Mouse (Mus musculus) heart, embryonic 14.5 days (tissue): ENCODE data around the gene Gabbr1. TPM values are rescaled to one million over a fixed set of nuclear protein-coding genes. Genes with fewer than 3 reads are reported as not detected.

Source experiments
- ATAC-seq: fragments of 200-750 bp; cut with Nextera tagmentation; 2 replicates; pipeline ENCODE4 v1.8.0; 2017; ENCODE audit warnings: low read depth, moderate TSS enrichment; ENCODE audit not compliant: insufficient number of reproducible peaks, insufficient read depth, low FRiP score
- H3K27ac ChIP-seq, 2 experiments: fragments of 200-500 bp in 1 of 2; fragments of 300-500 bp in 1 of 2; sonication (generic) in 1 of 2; replicated peaks in 1 of 2; 2 replicates each; pipeline ENCODE4 v1.5.1; 2012 to 2014; ENCODE audit warnings: low read depth in 2 of 2, low read length in 2 of 2, control low read depth in 1 of 2, mild to moderate bottlenecking in 1 of 2, mixed read lengths in 1 of 2; ENCODE audit not compliant: control insufficient read depth in 1 of 2, insufficient read depth in 1 of 2
- H3K27me3 ChIP-seq: fragments of 300-500 bp; sonication (generic); 2 replicates; pipeline ENCODE4 v1.6.1; 2014; ENCODE audit warnings: mild to moderate bottlenecking, low read length, control low read depth; ENCODE audit not compliant: control insufficient read depth, insufficient read depth
- H3K36me3 ChIP-seq: fragments of 300-500 bp; sonication (generic); 2 replicates; pipeline ENCODE4 v1.6.1; 2014; ENCODE audit warnings: mild to moderate bottlenecking, control low read depth, low read length, mixed read lengths; ENCODE audit not compliant: control insufficient read depth, insufficient read depth
- H3K4me1 ChIP-seq, 2 experiments: fragments of 200-500 bp in 1 of 2; fragments of 300-500 bp in 1 of 2; sonication (generic) in 1 of 2; 2 replicates each; pipeline ENCODE4 v1.6.1; 2012 to 2014; ENCODE audit warnings: low read length in 2 of 2, control low read depth in 1 of 2, mixed read lengths in 1 of 2; ENCODE audit not compliant: control insufficient read depth in 2 of 2, insufficient read depth in 2 of 2
- H3K4me2 ChIP-seq: fragments of 300-500 bp; sonication (generic); 2 replicates; pipeline ENCODE4 v1.6.1; 2014; ENCODE audit warnings: mild to moderate bottlenecking, low read length
- H3K4me3 ChIP-seq, 2 experiments: fragments of 200-500 bp in 1 of 2; fragments of 300-500 bp in 1 of 2; sonication (generic) in 1 of 2; 2 replicates each; pipeline ENCODE4 v1.5.1; 2012 to 2014; ENCODE audit warnings: low read length in 2 of 2, mild to moderate bottlenecking in 2 of 2, control low read depth in 1 of 2, low read depth in 1 of 2, moderate library complexity in 1 of 2; ENCODE audit not compliant: control insufficient read depth in 1 of 2, insufficient read depth in 1 of 2
- H3K9ac ChIP-seq: fragments of 300-500 bp; sonication (generic); 2 replicates; pipeline ENCODE4 v1.6.1; 2014; ENCODE audit warnings: mild to moderate bottlenecking, low read length
- H3K9me3 ChIP-seq: fragments of 300-500 bp; sonication (generic); 2 replicates; pipeline ENCODE4 v1.6.1; 2016; ENCODE audit warnings: low read length, control low read depth; ENCODE audit not compliant: control insufficient read depth
- WGBS: fragments of 180-500 bp; shearing (Covaris S2); extraction: QIAGEN DNeasy Blood & Tissue Kit; methylation state at CpG from one replicate; pipeline ENCODE4 v1.1.7; 2014; 5-methylcytosine and 5-hydroxymethylcytosine counted together
- polyA plus RNA-seq: library from polyadenylated mRNA; unstranded; fragments of >200 nt; fragmentation: Nextera tagmentation; extraction: Ambion mirVana; gene quantifications from 2 replicates; pipeline ENCODE4 v1.2.1, GENCODE M21; 2014

Gabbr1 gene
- polyA plus RNA-seq, 1 experiment from 2014 or later: 8.0 TPM

GRCm38 (mm10) chr17:37080119-37080518, 34.4 kb downstream of the Gabbr1 start:
- 12% methylated on average over 5 of the region's 5 CpGs for WGBS
- no peak for ATAC-seq

GRCm38 (mm10) chr17:37081659-37082058, 35.9 kb downstream of the Gabbr1 start:
- H3K27me3 ChIP-seq: no peaks in the 10 kb centered on the region
- no peak for ATAC-seq
- 87% methylated on average over 4 of the region's 4 CpGs for WGBS
- no peak overlapping the region for H3K27ac ChIP-seq
- H3K4me2 ChIP-seq: no peak overlapping the region
- no peaks in the 10 kb centered on the region for H3K36me3 ChIP-seq
- no peak overlapping the region for H3K9ac ChIP-seq
- no peaks in the 10 kb centered on the region for H3K9me3 ChIP-seq
- no peak overlapping the region for H3K4me3 ChIP-seq
- H3K4me1 ChIP-seq: peaks cover 0 to 4% of the 10 kb centered on the region in 2 experiments; a peak in 2 of 4 replicates

More at GRCm38 (mm10) chr17:37080119-37080518, 34.4 kb downstream of the Gabbr1 start:
- H3K4me2 ChIP-seq: no peak overlapping the region
- no peak overlapping the region for H3K4me3 ChIP-seq
- H3K4me1 ChIP-seq: peaks cover 0 to 4% of the 10 kb centered on the region in 2 experiments; a peak in 2 of 4 replicates
- H3K36me3 ChIP-seq: peaks cover 8% of the 10 kb centered on the region
- H3K9ac ChIP-seq: no peak overlapping the region
- H3K27me3 ChIP-seq: no peaks in the 10 kb centered on the region
- no peak overlapping the region for H3K27ac ChIP-seq
- H3K9me3 ChIP-seq: no peaks in the 10 kb centered on the region

- H3K9ac ChIP-seq: no peak overlapping the region
- H3K4me1 ChIP-seq: peaks cover 0 to 4% of the 10 kb centered on the region in 2 experiments; a peak in 2 of 4 replicates
- no peak overlapping the region for H3K27ac ChIP-seq
- no peak overlapping the region for H3K4me2 ChIP-seq
- H3K36me3 ChIP-seq: no peaks in the 10 kb centered on the region
- H3K27me3 ChIP-seq: no peaks in the 10 kb centered on the region
- no peak for ATAC-seq
- no peaks in the 10 kb centered on the region for H3K9me3 ChIP-seq
- no peak overlapping the region for H3K4me3 ChIP-seq
- WGBS: 3% methylated on average over 7 of the region's 8 CpGs
Measured at GRCm38 (mm10) chr17:37083327-37083726, 37.6 kb downstream of the Gabbr1 start.

- WGBS: 61% methylated on average over 5 of the region's 5 CpGs
- no peak for ATAC-seq
- H3K36me3 ChIP-seq: no peaks in the 10 kb centered on the region
- H3K27me3 ChIP-seq: no peaks in the 10 kb centered on the region
- no peak overlapping the region for H3K27ac ChIP-seq
- no peak overlapping the region for H3K9ac ChIP-seq
- H3K4me2 ChIP-seq: no peak overlapping the region
- H3K4me3 ChIP-seq: no peak overlapping the region
- no peaks in the 10 kb centered on the region for H3K9me3 ChIP-seq
- H3K4me1 ChIP-seq: peaks cover 0 to 4% of the 10 kb centered on the region in 2 experiments; a peak in 2 of 4 replicates
Measured at GRCm38 (mm10) chr17:37084632-37085031, 38.9 kb downstream of the Gabbr1 start.

- H3K27ac ChIP-seq: no peak overlapping the region
- H3K9ac ChIP-seq: no peak overlapping the region
- no peak overlapping the region for H3K4me3 ChIP-seq
- WGBS: 59% methylated on average over 10 of the region's 10 CpGs
- no peaks in the 10 kb centered on the region for H3K36me3 ChIP-seq
- no peaks in the 10 kb centered on the region for H3K27me3 ChIP-seq
- H3K4me2 ChIP-seq: no peak overlapping the region
- no peaks in the 10 kb centered on the region; a peak in 1 of 4 replicates for H3K4me1 ChIP-seq
- no peaks in the 10 kb centered on the region for H3K9me3 ChIP-seq
- no peak for ATAC-seq
Measured at GRCm38 (mm10) chr17:37085545-37085944, 39.8 kb downstream of the Gabbr1 start.

GRCm38 (mm10) chr17:37088399-37088798, 42.6 kb downstream of the Gabbr1 start, which contains the start of gene Olfr90:
Gene Olfr90 (minus strand): TSS chr17:37088499.
- Histone ChIP-seq H3K4me2 (no peak within 1 kb of the TSS), H3K27ac (no peak within 1 kb of the TSS), H3K9ac (no peak within 1 kb of the TSS), H3K4me1 (no peaks in the 10 kb centered on the region), H3K9me3 (no peaks in the 10 kb centered on the region), H3K36me3 (no peaks in the 10 kb centered on the region), H3K4me3 (no peak within 1 kb of the TSS), H3K27me3 (no peaks in the 10 kb centered on the region)
- ATAC-seq: no peak

- no peak for ATAC-seq
- no peaks in the 10 kb centered on the region for H3K27me3 ChIP-seq
- no peak overlapping the region for H3K4me3 ChIP-seq
- H3K27ac ChIP-seq: no peak overlapping the region
- no peaks in the 10 kb centered on the region for H3K4me1 ChIP-seq
- no peaks in the 10 kb centered on the region for H3K36me3 ChIP-seq
- H3K4me2 ChIP-seq: no peak overlapping the region
- no peak overlapping the region for H3K9ac ChIP-seq
- 53% methylated on average over 1 of the region's 1 CpGs for WGBS
- no peaks in the 10 kb centered on the region for H3K9me3 ChIP-seq
Measured at GRCm38 (mm10) chr17:37092198-37092597, 46.4 kb downstream of the Gabbr1 start.

- no peak for ATAC-seq
- no peak overlapping the region for H3K4me2 ChIP-seq
- no peak overlapping the region for H3K9ac ChIP-seq
- H3K9me3 ChIP-seq: no peaks in the 10 kb centered on the region
- 71% methylated on average over 5 of the region's 5 CpGs for WGBS
- H3K36me3 ChIP-seq: no peaks in the 10 kb centered on the region
- H3K27ac ChIP-seq: no peak overlapping the region
- no peaks in the 10 kb centered on the region for H3K4me1 ChIP-seq
- no peaks in the 10 kb centered on the region for H3K27me3 ChIP-seq
- H3K4me3 ChIP-seq: no peak overlapping the region
Measured at GRCm38 (mm10) chr17:37093289-37093688, 47.5 kb downstream of the Gabbr1 start.
